Mouse (Mus musculus): ENCODE results near the gene Pde1c. TPM values are rescaled to one million over a fixed set of nuclear protein-coding genes. Genes with fewer than 3 reads are reported as not detected.

Gene Pde1c
- polyA plus RNA-seq, 1 experiment from 2014 or later = 1.3 TPM

DNA sequence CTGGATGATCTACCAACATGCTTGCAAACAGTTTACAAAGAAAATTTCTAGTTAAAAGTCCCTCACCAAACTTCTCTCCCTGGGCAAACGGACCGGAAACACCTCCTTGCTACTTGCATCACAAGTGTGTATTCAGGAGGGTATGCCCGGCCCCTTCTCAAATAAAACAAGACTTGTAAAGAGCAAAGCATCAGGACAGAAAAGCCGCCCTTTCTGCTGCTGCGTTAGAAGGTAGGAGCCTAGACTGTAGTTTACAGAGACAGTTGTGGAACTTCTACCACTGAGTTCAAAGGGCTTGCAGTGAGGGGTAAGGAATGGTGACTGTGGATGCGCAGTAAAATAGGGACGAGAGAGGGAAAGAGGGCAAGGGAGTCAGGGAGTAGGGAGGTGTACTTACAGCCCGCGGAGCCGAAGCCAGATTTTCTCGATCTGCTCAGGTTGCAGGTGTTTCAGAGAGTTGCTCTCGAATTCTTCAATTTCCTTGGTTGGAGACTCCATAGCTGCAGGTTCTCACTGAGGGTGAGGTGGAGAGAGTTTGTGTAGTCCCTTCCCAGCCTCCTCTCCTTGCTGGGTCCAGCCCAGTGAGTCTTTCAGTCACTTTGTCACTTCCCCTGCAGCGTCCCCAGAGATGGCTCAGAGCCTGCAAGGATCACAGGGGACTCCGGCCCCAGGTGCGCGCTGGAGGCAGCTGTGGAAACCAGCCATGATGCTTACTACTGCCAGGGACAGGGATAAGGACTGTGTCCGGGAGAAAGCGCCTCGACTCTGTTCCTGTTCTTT is 207.4 kb downstream of the Pde1c start:
- ATAC-seq (replicated peaks; ENCODE audit: low FRiP score) = peak; percentile 74
- WGBS = 2% methylated on average over 19 of the region's 19 CpGs

DNA sequence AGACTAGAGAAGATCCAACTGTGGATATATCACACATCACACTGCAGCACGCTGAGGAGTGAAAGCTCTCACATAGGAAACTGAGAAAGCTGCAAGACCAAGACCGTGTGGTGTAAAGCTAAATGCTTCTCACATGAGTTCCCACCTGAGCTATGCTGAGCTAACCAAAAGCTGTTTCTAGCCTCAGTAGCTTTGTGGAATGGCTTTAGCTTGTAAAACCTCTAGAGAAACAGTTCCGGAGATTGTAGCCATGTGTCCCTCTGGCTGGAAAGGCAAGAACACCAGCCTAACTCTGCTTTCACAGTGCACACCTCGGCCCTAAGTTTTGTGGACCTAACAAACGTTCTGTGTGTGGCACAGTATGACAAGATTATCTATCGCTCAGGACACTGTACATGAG is 208.8 kb downstream of the Pde1c start:
- WGBS = 59% methylated on average over 6 of the region's 6 CpGs
- Histone ChIP-seq H3K9ac (no peak overlapping the region), H3K27me3 (peaks cover 18% of the 10 kb centered on the region), H3K36me3 (no peaks in the 10 kb centered on the region), H3K4me1 (peaks cover 12% of the 10 kb centered on the region), H3K9me3 (replicated peaks) (no peaks in the 10 kb centered on the region), H3K4me3 (replicated peaks) (no peak overlapping the region), H3K27ac (no peak overlapping the region), H3K4me2 (no peak overlapping the region)
- ATAC-seq (replicated peaks; ENCODE audit: low FRiP score) = no peak

More for the DNA sequence above, 207.4 kb downstream of the Pde1c start:
- Histone ChIP-seq H3K27ac (no peak overlapping the region), H3K4me3 (replicated peaks) (peak overlapping the region; percentile 46), H3K4me1 (peaks cover 12% of the 10 kb centered on the region), H3K27me3 (peaks cover 18% of the 10 kb centered on the region), H3K9me3 (replicated peaks) (no peaks in the 10 kb centered on the region), H3K9ac (peak overlapping the region; percentile 45; the same call in 1 of the 2 replicates), H3K4me2 (peak overlapping the region; percentile 86), H3K36me3 (no peaks in the 10 kb centered on the region)

DNA sequence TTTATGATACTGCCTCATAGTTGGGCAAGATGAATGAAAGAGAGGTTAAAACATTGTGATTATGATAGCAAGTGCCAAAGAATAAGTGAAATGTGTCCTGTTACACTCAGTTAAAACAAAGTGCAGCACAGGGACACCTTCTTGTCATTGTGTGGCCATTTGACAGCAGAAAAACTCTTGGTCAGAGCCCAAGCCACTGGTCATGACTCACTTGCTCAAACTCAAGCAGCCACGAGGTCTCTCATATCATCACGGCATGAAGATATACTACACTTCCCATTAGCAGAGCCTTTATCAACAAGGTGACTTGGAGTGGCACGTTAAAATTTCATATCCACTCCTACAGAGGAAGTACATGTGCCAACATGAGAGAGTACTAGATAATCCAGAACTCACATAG is 209.8 kb downstream of the Pde1c start:
- H3K9me3 ChIP-seq (replicated peaks) = no peaks in the 10 kb centered on the region
- 66% methylated on average over 3 of the region's 3 CpGs for WGBS
- H3K9ac ChIP-seq = no peak overlapping the region

DNA sequence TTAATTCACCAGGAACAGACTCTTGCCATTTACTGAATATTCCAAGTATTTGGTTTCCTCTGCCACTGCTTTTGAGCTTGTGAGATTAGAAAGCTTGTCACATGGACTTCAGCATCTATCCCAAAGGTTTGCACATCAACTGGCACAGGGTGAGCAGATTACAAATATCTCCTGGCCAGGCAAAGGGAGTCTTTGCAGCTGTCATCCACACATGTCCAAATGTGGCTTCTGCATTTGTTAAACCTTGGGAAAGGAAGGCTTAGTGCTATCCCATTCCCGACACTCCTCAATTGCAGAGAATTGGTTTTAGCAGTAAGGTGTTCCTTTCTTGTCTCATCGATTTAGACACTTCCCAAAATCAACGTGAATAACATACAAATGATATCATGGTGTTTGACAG is 221.7 kb downstream of the Pde1c start:
- Histone ChIP-seq H3K4me2 (no peak overlapping the region), H3K4me3 (replicated peaks) (no peak overlapping the region), H3K9me3 (replicated peaks) (no peaks in the 10 kb centered on the region), H3K27ac (no peak overlapping the region), H3K9ac (no peak overlapping the region), H3K27me3 (no peaks in the 10 kb centered on the region), H3K4me1 (0 out of 2 replicates have a peak, but pooled peaks cover 4% of the 10 kb centered on the region), H3K36me3 (no peaks in the 10 kb centered on the region)
- no peak for ATAC-seq (replicated peaks; ENCODE audit: low FRiP score)
- 79% methylated on average over 3 of the region's 3 CpGs for WGBS

More for the DNA sequence above, 209.8 kb downstream of the Pde1c start:
- peaks cover 12% of the 10 kb centered on the region for H3K4me1 ChIP-seq
- ATAC-seq (replicated peaks; ENCODE audit: low FRiP score) = no peak
- H3K27me3 ChIP-seq = peaks cover 18% of the 10 kb centered on the region
- no peak overlapping the region for H3K4me3 ChIP-seq (replicated peaks)
- no peak overlapping the region for H3K4me2 ChIP-seq
- no peak overlapping the region for H3K27ac ChIP-seq
- no peaks in the 10 kb centered on the region for H3K36me3 ChIP-seq

DNA sequence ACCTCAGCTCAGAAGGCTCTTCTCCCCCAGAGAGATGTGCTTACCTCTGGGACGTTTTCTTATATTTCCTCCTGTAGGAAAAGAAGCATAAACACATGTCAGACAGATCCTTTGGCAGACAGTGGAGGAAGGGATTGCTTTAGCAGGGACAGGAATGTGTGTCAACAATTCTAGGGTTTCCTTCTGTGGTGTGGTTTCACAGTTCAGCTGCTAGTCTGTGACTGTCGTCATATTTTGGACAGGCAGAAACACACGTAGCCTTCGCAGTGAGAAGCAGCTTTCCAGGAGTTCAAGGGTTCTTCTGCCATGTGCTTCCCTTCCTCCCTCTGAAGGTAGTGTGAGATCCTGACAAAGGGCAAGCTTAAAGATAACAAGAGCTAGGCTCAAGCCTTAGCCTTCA is 223.8 kb downstream of the Pde1c start:
- 33% methylated on average over 4 of the region's 4 CpGs for whole genome bisulfite sequencing
- ATAC-seq (replicated peaks; ENCODE audit: low FRiP score) = peak; percentile 15; the same call in 1 of the 2 replicates
- no peaks in the 10 kb centered on the region for H3K9me3 ChIP-seq (replicated peaks)

DNA sequence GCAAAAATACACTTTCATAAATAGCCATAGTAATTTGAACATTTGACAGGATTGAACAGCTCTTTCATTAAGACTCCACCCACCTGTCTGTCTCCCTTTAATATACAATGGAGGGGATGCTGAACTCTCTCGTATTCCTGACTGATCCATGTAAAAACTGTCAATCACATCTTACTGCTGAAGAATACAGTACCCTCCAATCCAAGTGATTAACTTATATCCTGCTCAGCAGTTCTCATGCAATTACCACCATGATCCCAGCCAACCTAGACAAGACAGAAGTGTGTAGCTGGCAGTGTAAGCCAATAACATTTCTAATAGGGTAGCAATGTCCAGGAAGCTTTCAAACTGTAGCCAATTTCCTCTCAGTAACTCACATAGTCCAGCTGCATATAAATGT is 226.9 kb downstream of the Pde1c start:
- Histone ChIP-seq H3K4me2 (no peak overlapping the region), H3K36me3 (no peaks in the 10 kb centered on the region), H3K4me3 (replicated peaks) (no peak overlapping the region), H3K27ac (no peak overlapping the region), H3K4me1 (no peaks in the 10 kb centered on the region), H3K9ac (no peak overlapping the region), H3K9me3 (replicated peaks) (no peaks in the 10 kb centered on the region), H3K27me3 (no peaks in the 10 kb centered on the region)
- no peak for ATAC-seq (replicated peaks; ENCODE audit: low FRiP score)
- 59% methylated on average over 1 of the region's 1 CpGs for WGBS

More for the DNA sequence above, 223.8 kb downstream of the Pde1c start:
- H3K36me3 ChIP-seq = no peaks in the 10 kb centered on the region
- H3K4me3 ChIP-seq (replicated peaks) = no peak overlapping the region
- no peak overlapping the region for H3K9ac ChIP-seq
- H3K27me3 ChIP-seq = no peaks in the 10 kb centered on the region
- 0 out of 2 replicates have a peak, but pooled peaks cover 4% of the 10 kb centered on the region for H3K4me1 ChIP-seq
- no peak overlapping the region for H3K4me2 ChIP-seq
- no peak overlapping the region for H3K27ac ChIP-seq

DNA sequence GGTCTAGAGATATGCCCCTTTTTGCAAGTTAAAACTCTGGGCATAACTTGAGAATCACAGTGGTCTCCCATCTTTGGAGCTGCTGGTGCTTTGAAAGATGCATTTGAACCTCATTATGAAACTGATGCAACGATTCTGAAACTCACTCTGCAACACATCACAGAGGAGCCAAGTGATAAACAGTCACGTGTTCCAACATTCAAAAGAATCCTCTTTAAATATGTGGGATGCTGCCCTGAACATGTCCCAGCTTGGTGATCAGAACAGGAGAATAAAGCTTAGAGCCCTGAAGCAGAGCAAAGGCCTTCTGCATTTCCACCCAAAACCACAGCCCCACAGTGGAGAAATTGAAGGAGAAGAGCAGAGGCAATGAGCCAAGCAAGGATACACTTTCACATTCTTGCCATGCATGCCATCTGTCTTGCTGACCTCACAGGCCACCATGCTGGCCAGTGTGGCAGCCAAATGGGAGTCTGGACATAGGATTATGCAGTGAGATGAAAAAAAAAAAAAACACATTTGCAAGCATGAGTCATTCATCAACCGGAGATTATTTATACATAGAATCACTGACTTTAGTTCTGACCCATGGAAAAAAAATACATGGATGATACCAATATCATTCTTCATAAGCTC is 233.0 kb downstream of the Pde1c start:
- no peak for ATAC-seq (replicated peaks; ENCODE audit: low FRiP score)
- Histone ChIP-seq H3K27me3 (no peaks in the 10 kb centered on the region), H3K4me1 (no peaks in the 10 kb centered on the region), H3K9me3 (replicated peaks) (no peaks in the 10 kb centered on the region), H3K36me3 (no peaks in the 10 kb centered on the region), H3K4me3 (replicated peaks) (no peak overlapping the region), H3K27ac (no peak overlapping the region), H3K4me2 (no peak overlapping the region), H3K9ac (no peak overlapping the region)
- 78% methylated on average over 3 of the region's 3 CpGs for WGBS

DNA sequence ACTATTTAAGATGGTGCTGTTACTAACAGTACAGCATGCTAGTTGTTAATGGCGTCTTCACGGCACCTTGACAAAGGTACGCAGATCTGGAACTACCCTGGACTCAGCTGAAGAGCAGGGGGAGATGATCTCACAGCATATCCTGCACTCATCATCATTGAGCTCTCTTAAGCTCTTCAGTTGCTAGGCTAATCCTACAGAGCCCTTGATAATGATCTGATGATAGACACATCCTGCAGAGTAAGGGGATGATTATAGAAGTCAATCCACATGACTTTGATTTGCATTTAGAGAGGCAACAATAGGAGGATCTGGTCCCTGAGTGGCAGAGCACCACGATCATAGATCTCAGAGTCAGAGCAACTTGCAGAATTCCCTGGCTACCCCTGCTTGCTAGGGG is 236.8 kb downstream of the Pde1c start:
- no peaks in the 10 kb centered on the region for H3K36me3 ChIP-seq
- no peaks in the 10 kb centered on the region for H3K9me3 ChIP-seq (replicated peaks)
- no peak overlapping the region for H3K4me3 ChIP-seq (replicated peaks)
- no peaks in the 10 kb centered on the region for H3K27me3 ChIP-seq
- 82% methylated on average over 4 of the region's 4 CpGs for WGBS
- no peak overlapping the region for H3K27ac ChIP-seq
- H3K9ac ChIP-seq = no peak overlapping the region
- no peak for ATAC-seq (replicated peaks; ENCODE audit: low FRiP score)
- no peaks in the 10 kb centered on the region for H3K4me1 ChIP-seq
- H3K4me2 ChIP-seq = no peak overlapping the region

DNA sequence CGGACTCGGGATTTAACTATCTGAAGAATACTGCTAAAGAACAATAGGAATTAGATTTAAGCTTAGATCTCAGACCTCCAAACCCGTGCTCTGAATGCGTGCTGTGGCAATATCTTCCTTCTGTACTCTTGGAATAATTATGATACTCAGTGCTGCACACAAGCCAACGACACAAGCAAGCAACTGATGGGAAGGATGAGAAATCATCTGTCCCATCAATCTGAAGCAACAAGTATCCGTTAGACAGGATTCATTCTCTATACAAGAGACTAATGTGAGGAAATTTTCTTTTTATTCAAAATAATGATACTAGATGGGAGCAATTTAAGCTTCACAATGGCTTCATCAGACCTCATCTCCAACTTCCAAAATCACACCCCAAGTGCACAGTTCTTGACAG is 237.5 kb downstream of the Pde1c start:
- H3K4me2 ChIP-seq = no peak overlapping the region
- 88% methylated on average over 6 of the region's 6 CpGs for whole genome bisulfite sequencing
- no peak overlapping the region for H3K27ac ChIP-seq
- no peaks in the 10 kb centered on the region for H3K9me3 ChIP-seq (replicated peaks)
- H3K27me3 ChIP-seq = no peaks in the 10 kb centered on the region
- H3K9ac ChIP-seq = no peak overlapping the region
- no peaks in the 10 kb centered on the region for H3K36me3 ChIP-seq
- no peaks in the 10 kb centered on the region for H3K4me1 ChIP-seq
- ATAC-seq (replicated peaks; ENCODE audit: low FRiP score) = no peak
- no peak overlapping the region for H3K4me3 ChIP-seq (replicated peaks)

DNA sequence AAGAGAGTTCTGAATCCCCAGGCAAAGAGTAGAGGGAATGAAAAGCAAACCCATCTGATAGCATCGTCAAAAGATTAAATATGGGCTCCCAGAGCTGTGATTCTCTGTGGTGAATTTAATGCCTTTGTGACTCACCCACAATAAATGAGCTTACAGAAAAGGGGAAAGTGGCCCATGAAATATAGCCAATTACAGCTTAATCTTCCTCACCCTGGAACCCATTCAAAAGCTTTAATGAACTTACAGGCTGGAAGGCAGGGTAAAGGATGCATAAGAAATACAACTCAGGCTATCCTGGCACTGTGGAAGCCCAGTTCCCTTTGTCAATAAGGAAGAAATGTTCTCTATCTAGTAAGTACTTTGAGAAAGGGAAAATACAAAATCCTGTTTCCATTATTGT is 240.8 kb downstream of the Pde1c start:
- ATAC-seq (replicated peaks; ENCODE audit: low FRiP score) = no peak
- H3K4me2 ChIP-seq = no peak overlapping the region

DNA sequence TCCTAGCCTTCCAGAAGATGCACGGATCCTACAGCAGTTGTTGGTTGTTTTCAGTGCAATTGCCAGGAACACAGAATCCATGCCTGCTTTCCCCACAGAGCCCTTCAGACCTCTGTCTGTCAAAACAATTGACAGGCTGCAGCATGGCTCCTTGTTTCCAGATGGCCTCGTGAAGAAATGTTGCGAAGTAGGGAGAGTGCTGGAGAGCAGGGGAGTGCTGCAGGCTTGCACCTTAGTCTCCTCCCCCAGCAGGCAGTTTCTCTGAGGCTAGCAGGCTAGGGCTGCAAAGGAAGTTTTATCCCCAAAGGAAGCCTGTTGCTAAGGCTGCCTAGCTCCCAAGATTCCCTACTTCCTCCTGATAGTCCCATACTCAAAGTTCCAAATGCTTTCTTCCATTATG is 246.1 kb downstream of the Pde1c start:
- 13% methylated on average over 3 of the region's 3 CpGs for WGBS
- Histone ChIP-seq H3K27ac (no peak overlapping the region), H3K9me3 (replicated peaks) (no peaks in the 10 kb centered on the region), H3K4me3 (replicated peaks) (no peak overlapping the region), H3K36me3 (no peaks in the 10 kb centered on the region), H3K4me1 (no peaks in the 10 kb centered on the region), H3K27me3 (no peaks in the 10 kb centered on the region), H3K9ac (no peak overlapping the region), H3K4me2 (no peak overlapping the region)
- ATAC-seq (replicated peaks; ENCODE audit: low FRiP score) = no peak

More for the DNA sequence above, 240.8 kb downstream of the Pde1c start:
- Histone ChIP-seq H3K4me1 (no peaks in the 10 kb centered on the region), H3K36me3 (no peaks in the 10 kb centered on the region), H3K9me3 (replicated peaks) (no peaks in the 10 kb centered on the region), H3K4me3 (replicated peaks) (no peak overlapping the region), H3K27ac (no peak overlapping the region), H3K9ac (no peak overlapping the region), H3K27me3 (no peaks in the 10 kb centered on the region)
- 31% methylated on average over 1 of the region's 1 CpGs for WGBS

DNA sequence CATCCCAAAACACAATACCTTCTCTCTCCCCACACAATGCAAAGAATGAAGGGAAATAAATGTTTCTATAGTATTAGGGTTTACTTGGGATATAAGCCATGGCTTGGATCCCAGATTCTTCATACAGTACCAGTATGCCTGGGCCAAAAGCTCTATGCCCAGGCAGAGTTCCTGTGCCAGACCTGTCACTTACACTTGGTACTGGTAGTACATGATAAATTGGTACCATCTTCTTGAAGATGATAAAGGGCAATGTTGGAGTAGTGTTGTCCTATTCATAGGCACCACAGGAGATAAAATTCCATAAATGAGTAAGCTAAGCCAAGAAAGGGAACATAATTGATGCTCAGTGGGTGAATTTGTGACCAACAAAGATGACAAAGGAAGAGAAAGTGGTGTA is 258.6 kb downstream of the Pde1c start:
- Histone ChIP-seq H3K9me3 (replicated peaks) (no peaks in the 10 kb centered on the region), H3K4me2 (no peak overlapping the region), H3K9ac (no peak overlapping the region), H3K4me3 (replicated peaks) (no peak overlapping the region), H3K36me3 (no peaks in the 10 kb centered on the region), H3K27me3 (no peaks in the 10 kb centered on the region), H3K4me1 (no peaks in the 10 kb centered on the region), H3K27ac (no peak overlapping the region)
- no peak for ATAC-seq (replicated peaks; ENCODE audit: low FRiP score)
